Mouse (Mus musculus): ENCODE data around the gene Arhgef3.

Arhgef3 gene

GRCm38 (mm10) chr14:27114362-27115274, at the start of gene Arhgef3:
Gene Arhgef3, plus strand, starts transcription at chr14:27114899.
- DNase-seq (ENCODE audit: low read depth) = peak; percentile 15

DNA sequence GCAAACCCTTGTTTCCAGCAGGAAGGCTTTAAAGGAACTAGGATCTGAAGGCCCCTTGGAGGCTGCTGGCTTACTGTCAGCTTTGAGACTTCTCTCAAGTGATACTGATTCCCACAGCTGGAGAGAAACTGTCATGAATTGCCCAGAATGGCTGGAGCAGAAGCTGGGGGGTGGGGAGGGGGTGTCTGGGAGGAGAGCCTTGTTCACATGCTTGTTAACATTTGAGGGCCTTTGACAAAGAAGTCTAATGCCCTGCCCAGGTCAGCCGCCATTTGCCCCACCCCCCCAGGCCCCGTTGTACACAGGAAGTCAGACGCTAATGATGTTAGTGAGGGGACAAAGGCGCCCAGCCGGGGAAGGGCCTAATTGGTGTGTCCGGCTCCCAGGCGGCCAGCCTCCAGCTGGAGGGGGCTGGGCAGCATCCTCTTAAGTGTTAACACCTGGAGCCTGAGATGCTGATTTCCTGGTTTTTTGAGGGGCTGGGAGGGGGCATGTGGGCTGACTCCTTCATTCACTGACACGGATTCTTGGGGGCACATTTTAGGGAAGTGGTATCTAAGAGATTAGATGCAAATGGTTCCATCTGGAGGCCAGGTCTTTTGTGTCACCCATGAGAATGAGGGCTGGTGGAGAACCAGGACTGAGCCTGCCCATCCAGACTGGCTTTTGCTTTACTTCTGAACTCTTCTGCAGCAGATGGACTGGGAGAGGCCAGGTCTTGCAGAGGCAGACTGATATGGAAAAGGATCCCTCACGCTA, 48.3 kb upstream of the Arhgef3 start:
- DNase-seq (ENCODE audit: low read depth) = no peak

- DNase-seq (ENCODE audit: low read depth) = no peak
These were observed 46.8 kb upstream of the Arhgef3 start for GRCm38 (mm10) chr14:27067866-27068271.

DNA sequence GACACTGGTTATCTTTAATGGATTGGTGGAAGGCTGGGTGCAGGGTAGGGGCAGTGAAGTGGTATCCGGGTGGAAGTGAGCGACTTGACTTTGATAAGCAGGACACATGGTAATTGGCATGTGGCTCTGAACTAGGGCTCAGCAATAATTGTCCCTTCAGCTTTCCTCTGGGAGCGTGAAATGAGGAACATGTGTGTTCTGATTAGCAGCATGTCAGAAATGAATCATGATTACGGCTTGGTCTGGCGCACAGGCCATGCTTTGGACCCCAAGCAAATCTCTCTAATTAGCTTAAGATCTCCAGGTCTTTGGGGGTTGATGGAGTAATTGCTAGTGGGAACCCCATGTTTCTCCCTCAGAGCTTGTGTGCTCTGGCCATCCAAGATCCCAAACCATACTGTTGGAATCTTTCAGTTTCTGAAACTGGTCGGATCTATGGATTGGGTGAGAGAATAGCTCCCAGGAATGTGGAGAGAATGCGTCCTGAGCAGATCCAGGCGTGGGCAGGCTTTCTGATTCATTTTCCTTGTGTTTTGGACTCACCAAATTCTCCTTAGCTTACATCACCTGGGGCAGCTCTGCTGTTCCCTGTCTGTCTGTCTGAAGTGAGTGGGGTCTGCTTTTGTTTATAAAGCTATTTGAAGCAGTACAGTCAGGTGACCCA, 45.1 kb upstream of the Arhgef3 start:
- DNase-seq (ENCODE audit: low read depth) = no peak

DNA sequence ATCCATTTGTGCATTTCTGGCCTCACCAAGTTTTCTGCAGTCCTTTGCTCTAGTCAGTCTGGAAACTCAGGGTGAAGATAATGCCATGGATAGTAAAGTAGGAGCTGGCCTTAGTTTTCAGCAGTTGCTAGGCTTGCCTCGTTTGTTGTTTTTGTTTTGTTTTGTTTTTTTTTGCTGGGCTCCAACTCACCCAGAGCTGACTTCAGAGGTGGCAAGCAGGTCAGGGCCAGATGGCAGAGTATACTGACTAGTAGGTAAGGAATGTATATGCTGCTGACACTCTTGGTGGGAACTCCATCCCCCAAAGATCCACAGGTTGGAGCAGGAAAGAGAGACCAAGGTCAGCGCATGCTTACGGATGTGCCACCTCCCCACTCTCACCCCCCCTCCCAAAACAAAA, 44.6 kb upstream of the Arhgef3 start:
- DNase-seq (ENCODE audit: low read depth) = no peak

DNA sequence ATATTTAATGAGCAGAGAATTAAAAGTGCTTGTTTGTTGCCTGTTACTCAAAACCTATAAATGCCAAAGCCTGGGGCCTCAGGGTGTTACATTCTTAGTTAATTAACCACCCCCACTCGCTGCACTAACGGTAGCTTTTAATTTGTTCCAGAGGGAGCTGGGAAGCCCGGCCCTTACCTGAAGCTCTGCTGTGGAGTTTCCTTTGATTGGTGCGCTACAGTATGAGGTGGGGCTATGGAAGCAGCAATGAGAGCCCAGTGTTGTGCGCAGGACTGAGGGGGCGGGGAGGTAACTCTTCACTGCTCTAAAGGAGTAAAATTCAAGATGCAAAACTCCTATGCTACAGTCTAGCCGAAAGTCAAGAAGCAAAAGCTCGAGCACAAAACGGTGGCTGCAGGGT, 43.9 kb upstream of the Arhgef3 start:
- no peak for DNase-seq (ENCODE audit: low read depth)

DNA sequence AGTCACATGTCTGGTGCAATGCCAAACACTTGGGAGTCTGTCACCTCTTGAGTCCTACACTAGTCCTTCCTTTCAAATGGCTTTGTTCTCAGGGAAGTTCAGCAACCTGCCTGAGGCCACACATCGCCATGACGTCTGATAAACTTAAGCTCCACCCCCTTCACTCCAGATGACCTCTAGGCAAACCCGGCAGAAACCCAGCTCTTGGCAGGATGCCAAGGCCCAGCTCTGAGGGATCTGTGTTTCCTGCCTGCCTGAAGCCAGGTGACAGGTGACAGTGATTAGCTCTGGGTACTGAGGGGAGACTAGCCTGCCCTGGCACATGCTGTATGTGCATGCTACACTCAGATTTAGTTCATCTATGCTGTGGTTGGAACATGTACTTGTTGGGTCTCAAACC, 42.7 kb upstream of the Arhgef3 start:
- DNase-seq (ENCODE audit: low read depth) = peak; percentile 20

DNA sequence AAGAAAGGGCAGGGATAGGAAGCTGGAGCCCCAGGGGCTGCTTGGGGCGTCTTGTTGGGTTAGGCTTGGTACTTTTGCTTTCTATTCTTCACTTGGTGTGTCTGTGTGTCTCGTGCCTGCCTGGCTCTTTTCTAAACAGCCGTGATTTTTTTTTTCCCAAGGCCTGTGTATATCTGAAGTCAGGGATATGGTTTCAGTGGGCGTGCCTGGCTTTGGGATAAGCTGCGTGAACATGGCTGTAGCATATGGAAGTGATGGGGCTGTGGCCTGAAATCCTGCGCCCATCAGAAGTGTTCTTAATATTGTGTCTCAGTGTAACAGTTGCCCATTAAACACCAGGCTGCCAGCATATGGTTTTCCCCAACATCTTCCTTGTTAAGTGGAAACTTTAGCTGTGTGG, 39.6 kb upstream of the Arhgef3 start:
- no peak for DNase-seq (ENCODE audit: low read depth)

GRCm38 (mm10) chr14:27075909-27076521, 38.7 kb upstream of the Arhgef3 start:
- DNase-seq (ENCODE audit: low read depth) = no peak

DNA sequence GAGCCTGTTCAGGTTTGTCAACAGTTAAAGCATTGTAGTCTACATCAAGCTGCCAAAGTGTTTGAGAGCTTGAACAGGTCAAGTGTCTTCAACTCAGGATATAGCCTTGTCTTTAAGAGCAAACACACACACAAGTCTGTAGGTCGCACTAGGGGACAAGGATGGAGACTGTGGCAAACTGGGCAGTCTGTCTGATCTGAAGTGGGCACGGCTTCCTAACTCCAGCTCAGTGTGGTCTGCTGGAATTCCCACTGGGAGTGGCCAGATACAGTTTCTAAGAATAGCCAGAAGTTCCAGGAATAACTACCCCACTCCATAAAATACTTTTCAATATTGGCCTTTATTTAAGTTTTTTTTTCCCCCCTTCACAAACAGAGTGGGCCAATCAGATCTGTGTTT, 38.2 kb upstream of the Arhgef3 start:
- no peak for DNase-seq (ENCODE audit: low read depth)

DNA sequence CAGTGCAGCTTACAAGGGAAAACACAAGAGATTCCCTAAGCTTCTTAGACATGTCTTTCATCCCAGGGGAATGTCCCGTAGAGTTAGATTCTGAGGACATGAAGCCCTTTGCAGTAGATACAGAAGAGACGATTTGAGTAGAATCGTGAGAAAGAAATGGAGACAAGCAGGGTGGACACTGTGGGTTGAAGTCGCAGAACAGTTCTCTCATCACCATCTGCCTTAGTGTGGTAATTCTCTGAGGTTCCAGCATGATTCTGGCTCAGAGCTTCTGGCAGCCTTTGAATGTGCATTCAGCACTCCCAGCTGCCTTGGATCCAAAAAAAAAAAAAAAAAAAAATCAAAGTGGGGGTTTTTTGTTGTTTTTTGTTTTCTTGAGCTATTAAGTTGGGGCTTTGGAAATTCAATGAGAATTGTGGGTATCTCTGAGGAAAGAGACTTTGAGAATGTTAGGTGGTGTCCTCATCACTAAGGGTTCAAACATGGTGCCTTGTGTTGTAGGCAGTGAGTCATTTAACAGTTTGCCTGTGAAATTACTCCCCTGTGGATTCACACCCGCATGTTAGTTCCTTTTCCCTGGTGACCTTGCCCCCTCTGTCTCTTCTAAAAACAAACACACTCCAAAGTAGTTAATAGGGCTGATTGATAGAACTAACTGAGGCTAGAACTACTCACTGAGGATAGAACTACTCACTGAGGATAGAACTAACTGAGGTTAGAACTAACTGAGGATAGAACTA, 33.0 kb upstream of the Arhgef3 start:
- DNase-seq (ENCODE audit: low read depth) = no peak

- DNase-seq (ENCODE audit: low read depth) = no peak
These were observed 29.2 kb upstream of the Arhgef3 start for GRCm38 (mm10) chr14:27085471-27085870.

GRCm38 (mm10) chr14:27085999-27086398, 28.7 kb upstream of the Arhgef3 start:
- no peak for DNase-seq (ENCODE audit: low read depth)

DNA sequence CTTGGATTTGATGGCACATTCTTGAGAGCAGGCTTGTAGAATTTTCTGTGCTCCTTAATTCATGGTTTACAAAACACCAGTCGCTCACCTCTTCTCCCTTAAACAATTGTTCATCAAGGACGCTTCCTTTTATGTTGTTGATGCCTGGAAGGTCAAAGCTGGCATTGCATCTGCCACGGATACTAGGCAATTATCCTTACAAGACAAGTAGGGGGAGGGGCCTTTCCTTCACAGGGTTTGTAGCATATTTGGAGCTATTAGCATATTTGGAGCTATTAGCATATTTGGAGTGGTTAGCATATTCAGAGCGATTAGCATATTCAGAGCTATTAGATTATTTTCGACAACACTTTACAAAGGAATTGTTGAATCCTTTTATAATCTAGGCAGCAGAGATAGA, 20.5 kb upstream of the Arhgef3 start:
- DNase-seq (ENCODE audit: low read depth) = no peak

DNA sequence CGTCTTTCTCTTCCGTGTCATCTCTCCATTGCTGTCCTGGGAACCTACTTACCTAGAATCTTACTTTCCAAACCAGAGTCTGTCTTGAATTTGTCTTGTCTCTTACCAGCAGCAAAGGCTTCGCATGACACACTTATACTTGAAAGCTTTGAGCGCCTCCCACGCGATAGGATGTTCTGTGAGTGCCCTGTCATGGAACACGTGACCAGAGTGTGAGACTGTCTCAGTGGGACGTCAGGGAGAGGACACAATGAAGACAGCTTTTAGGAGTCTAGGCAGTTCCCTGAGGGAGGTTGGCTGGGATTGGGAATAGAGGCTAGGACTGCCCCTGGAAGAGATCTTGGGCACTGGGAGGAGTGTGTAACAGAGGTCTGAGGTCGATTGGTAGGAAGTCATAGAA, 18.6 kb upstream of the Arhgef3 start:
- peak; percentile 29 for DNase-seq (ENCODE audit: low read depth)

DNA sequence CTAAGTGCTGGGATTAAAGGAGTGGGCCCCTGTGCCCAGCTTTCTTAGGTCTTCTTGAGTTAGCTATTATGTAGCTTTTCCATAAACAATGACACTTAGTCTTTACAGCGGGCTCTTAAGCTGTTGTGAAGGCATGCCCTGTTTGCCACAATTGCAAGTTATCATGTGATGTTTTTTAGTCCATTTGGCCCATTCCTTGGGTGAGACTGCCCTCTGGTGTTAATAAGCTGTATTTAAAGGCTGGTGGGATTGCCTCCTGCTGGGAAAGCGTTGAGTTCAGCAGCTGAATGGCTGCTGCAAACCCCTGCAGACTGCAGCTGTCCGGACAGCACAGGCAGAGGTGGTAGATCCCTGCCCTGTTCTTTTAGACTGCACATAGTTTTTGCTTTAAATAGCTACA, 17.9 kb upstream of the Arhgef3 start:
- DNase-seq (ENCODE audit: low read depth) = peak; percentile 55

- DNase-seq (ENCODE audit: low read depth) = no peak
These were observed 13.0 kb upstream of the Arhgef3 start for GRCm38 (mm10) chr14:27101735-27102134.

GRCm38 (mm10) chr14:27102720-27103119, 12.0 kb upstream of the Arhgef3 start:
- DNase-seq (ENCODE audit: low read depth) = no peak

DNA sequence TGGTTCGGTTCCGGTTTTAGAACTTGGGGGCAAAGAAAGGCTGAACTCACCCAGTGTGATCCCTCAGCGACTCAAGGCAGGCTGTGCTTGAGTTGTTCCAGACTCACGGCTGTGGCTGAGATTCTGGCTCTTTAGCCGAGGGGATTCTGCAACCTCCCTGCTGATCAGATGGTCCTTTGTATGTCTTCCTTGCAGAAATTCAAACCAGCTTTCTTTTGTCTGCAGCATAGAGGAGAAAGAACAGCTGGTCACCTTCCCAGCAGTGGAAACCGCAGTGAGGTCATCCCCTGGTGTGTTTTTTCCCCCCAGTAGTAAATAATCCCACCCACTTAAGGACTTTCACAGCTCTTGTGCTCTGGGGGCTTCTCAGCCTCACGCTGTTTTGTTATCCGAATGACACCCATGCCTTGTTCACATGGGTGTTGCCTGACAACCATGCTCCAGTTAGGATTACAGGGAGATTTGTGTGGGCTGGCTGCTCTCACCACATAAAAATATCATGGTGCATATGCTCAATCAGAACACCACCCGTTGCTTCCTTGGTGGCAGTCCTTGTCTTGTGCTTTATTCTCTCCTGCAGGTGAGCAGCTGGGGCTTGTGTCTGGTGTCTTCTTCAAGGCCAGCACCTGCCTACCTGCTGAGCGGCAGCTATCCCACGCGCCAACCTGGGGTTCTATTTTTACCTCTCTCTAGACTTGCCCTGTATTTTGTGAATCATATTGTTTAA, 8.8 kb upstream of the Arhgef3 start:
- DNase-seq (ENCODE audit: low read depth) = no peak

- no peak for DNase-seq (ENCODE audit: low read depth)
These were observed 5.8 kb upstream of the Arhgef3 start for GRCm38 (mm10) chr14:27108748-27109504.
